Mouse (Mus musculus): ENCODE measurements around the gene Nek6.

Gene Nek6

GRCm38 (mm10) chr2:38571971-38572601, 60.6 kb downstream of the Nek6 start:
- intact Hi-C loops (cut with DNase I), result no loop called here

DNA sequence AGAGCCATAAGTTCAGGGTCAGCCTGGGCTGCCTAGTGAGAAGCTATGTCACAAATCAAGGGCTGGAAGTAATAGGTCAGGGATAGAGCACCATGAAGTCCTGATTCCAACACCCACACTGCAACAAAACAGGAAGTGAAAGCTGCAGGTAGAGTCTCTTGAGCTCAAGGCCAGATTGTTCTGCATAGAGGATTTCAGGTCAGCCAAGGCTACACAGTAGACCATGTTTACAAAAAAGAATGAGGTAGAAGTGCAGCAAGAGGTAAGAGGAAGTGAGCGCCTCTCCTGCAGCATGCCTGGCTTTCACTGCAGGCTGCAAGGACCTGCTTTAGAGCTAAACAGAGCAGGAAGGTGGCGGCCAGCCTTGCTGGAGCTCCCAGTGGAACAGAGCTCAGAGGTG, 63.3 kb downstream of the Nek6 start:
- intact Hi-C loops (cut with DNase I), result no loop called here

DNA sequence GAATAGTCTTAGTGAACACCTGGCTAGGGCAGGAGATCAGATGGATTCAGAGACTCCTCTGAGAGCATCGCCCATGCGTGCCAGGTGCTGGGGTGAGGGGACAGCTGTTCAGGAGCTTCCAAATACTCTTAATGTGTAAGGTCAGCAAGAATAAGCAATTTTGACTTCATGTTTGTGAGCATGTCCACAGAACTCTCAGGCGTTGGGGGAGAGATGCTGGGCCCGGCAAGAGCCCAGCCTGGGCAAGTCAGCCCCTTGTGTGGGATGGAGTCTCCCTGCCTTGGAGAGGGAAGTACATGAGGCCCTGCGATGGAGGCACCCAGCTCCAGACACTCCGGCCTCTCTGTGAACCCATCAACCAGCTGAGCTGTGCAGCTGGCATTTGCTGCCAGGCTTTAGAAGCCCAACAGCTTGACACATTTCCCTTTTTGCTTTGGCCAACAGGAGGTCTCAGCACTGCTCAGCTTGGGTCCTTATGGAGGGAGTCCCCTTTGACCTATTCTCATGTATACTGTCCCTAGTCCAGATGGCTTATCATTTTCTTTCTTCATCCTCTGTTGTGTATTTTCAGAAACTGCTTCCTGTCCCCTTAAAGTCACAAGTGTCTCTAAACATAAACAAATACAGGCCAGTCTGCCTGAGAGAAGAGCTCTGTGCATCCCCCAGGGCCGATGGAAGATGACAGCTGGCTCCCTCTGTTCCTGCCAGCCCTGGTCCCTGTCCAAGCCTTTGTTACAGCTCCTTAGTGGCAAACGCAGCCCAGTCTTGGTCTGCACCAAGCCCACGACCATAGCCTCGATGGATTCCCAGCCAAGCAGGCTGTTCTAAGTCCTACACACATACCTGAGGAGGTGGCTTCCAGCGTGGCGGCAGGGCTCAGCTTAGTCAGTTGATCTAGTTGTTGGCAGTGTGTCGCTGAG, 67.4 kb downstream of the Nek6 start:
- intact Hi-C loops (cut with DNase I), result no loop called here

DNA sequence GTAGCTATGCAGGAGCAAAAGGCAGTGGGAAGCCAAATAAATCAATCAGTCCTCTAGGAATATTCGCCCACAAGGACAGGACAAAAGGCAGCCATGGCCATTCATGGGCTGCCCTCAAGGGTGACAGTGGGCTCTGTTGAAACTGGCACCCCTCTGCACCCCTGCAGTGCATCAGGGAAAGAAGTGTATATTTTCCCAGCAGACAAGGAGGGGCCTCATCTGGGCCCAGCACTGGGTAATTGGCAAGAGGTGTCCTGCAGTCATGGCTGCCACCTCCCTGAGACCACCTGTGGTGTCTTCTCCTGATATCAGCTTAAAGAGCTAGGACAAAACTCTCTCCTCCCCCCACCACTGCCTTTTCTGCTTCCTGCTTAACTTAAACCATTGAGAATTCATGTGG, 68.1 kb downstream of the Nek6 start:
- intact Hi-C loops (cut with DNase I), result no loop called here

DNA sequence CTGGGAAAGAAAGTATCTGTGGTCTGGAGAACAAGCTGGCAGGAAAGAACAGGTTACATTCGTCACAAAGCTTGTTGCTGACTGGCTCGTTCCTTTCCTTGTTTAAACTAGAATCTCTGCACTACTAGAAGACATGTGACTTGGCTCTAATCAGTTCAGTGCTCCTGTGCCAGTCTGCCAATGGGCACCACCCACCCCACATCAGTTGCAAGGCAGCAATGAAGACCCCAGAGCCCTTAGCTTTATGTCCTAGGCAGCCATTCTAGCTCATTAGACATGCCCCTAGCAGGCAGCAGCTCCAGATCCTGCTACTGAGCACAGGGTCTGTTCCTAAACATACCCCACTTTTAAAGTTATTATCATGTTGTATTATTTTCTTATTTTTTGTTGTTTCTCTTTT, 72.5 kb downstream of the Nek6 start:
- intact Hi-C loops (cut with DNase I), result no loop called here

DNA sequence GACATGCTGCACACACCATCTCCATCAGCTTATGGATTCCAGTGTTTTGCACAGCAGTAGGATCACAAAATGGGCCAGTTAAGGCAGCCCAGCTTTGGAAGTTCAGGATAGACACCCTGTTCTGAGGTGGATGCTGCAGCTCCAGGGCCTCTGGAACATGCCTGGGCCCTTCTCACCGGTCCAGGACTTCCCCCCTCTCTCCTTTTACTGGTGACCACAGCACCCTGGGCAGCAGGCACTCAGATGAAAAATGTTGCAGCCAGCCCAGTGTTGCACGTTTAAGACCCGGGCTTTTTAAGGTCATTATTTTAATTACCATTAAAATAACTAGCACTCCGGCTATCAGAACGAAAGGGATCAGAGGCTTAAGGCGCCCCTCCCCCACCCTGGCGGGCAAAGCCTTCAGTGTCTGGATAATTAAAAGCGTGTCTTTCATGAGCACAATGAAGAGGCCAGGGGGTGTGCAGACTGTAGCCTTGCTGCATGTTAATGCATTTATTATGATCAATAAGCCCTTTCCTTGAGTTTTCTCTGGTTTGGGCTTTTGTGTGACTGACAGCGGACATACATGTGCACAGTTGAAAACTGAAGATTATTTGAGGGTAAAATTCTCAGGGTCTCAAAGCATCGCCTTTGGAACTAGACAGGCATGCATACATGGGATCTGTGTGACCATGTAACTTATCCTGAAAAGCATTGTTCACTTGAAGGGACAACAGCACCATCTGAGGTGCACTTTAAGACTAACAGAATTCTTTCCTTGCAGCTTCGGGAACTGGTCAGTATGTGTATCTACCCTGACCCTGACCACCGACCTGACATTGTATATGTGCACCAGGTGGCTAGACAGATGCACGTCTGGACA, 73.3 kb downstream of the Nek6 start:
- intact Hi-C loops (cut with DNase I), result no loop called here

GRCm38 (mm10) chr2:38585379-38585736, 73.9 kb downstream of the Nek6 start:
- intact Hi-C loops (cut with DNase I), result no loop called here

- intact Hi-C loops (cut with DNase I), result no loop called here
Measured at GRCm38 (mm10) chr2:38586733-38587132, 75.3 kb downstream of the Nek6 start.

GRCm38 (mm10) chr2:38591751-38592459, 80.5 kb downstream of the Nek6 start:
- intact Hi-C loops (cut with DNase I), result loop anchor here (5.0 kb wide), 1 partner anchor 160 kb away; no protein-coding TSS in a partner anchor

DNA sequence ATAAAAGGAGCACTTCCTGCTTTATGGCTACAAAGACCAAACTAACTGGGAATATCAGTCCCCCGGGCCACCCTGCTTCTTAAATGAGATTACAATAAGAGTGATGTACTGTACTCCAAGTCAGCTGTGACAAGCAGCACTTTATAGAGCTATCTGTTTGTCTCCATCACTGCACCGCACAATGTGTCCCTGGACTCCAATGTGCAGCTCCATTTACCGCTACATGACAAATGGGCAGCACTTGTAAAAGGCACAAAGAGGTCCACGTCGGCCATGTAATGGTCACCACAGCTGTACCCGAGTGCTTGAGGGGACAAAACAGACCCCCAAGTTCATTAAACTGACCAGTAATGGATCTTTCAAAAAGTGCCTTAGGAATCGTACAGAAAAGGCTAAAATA, 83.4 kb downstream of the Nek6 start:
- intact Hi-C loops (cut with DNase I), result loop anchor here (5.0 kb wide), 1 partner anchor 163 kb away; no protein-coding TSS in a partner anchor

DNA sequence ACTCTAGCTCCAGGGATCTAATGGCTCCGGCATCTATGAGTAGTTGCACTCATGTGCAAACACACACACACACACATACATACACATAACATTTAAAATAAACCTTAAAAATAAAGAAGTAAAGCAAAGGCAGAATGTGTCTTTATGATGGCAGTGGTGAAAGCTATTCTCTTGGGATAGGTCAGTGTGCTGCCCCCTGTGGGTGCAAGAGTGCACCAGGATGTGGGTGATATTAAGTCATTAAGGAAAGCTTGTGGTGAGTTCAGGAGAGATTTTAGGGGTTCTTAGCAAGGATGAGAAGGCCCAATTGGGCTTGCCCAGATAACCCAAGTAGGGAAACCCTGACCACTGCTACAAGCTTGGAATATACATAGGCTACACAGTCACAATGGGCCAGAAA, 86.5 kb downstream of the Nek6 start:
- intact Hi-C loops (cut with DNase I), result no loop called here

DNA sequence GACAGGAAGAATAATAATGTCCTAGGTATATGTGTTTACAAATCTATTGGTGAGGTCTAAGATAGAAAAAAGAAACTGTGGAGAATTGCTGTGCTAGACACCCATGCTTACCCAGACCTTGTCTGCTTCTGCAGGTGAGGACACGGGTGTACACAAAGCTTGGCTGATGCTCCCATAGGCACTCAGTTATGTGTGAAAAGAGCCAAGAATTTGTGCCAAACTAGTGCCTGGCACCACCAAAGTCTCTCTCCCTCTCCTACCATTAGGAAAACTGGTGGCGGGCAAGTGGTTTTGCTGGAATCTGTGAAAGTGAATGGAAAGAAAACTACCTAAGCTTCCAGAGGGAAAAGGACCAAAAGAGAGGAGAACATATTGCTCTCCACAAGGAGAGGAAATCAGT, 87.0 kb downstream of the Nek6 start:
- intact Hi-C loops (cut with DNase I), result no loop called here

GRCm38 (mm10) chr2:38600842-38601241, 89.4 kb downstream of the Nek6 start:
- intact Hi-C loops (cut with DNase I), result no loop called here

- intact Hi-C loops (cut with DNase I), result no loop called here
Measured at GRCm38 (mm10) chr2:38607716-38608115, 96.3 kb downstream of the Nek6 start.

GRCm38 (mm10) chr2:38608831-38609309, 97.4 kb downstream of the Nek6 start:
- intact Hi-C loops (cut with DNase I), result no loop called here

DNA sequence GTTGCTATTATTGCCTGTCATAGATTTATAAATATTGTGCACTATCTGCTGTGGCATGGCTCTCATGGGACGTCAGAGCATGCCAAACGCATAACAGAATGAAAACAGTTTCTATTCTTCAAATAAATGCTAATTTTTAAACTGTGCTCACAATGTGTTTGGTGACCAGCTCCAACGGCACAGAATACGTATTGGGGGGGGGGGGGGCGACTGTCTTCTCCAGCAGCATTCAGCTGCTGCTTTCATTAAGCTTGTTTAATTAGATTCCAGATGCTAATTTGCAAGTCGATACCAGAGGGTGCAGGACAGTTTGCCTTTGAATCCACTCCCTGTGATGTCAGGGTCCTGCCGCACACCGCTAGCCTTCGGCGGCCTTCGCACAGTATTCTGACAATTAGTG, 97.9 kb downstream of the Nek6 start:
- intact Hi-C loops (cut with DNase I), result no loop called here

DNA sequence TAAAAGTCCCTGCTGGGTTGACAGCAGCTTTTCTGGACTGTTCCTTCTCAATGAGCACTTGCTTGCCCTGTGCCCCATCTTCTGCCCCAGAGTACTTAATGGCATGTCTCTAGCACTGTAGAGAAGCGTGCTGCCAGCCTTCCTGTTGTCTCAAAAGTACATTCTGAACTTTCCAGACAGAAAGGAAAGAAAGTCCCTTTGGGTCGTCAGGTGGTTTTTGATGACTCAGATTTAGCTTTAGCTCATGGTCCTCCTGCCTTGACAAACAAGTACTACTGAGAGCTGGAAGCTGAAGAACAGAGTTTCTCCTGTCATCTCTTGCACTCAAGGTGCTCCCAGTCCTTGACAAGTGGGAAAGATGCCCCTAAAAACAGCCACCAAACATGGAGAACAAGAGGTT, 98.7 kb downstream of the Nek6 start:
- intact Hi-C loops (cut with DNase I), result no loop called here

GRCm38 (mm10) chr2:38612596-38612995, 101.2 kb downstream of the Nek6 start:
- intact Hi-C loops (cut with DNase I), result no loop called here

GRCm38 (mm10) chr2:38613576-38613975, 102.1 kb downstream of the Nek6 start:
- intact Hi-C loops (cut with DNase I), result no loop called here

DNA sequence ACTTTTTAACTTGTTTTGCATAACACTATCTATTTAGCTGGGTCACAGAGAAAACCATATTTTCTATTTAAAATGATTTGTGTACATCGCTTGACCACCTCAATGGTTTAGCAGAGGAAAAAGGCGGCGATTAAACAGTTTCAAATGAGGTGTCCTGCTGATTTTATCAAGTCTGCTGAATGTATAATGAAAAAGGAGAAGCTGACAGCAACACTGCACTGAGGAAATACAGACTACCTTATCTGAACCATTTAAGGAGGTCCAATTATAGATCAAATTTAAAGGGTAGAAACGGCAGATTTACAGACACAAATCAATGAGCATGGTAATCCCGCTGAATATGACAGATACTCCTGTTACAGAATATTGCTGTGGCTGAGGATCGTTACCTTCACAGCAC, 103.0 kb downstream of the Nek6 start:
- intact Hi-C loops (cut with DNase I), result no loop called here

GRCm38 (mm10) chr2:38616072-38616471, 104.6 kb downstream of the Nek6 start:
- intact Hi-C loops (cut with DNase I), result no loop called here

All from adrenal gland (tissue).